Comparison of ENCODE assay signal across 25 mouse cellular contexts in the genomic region with DNA sequence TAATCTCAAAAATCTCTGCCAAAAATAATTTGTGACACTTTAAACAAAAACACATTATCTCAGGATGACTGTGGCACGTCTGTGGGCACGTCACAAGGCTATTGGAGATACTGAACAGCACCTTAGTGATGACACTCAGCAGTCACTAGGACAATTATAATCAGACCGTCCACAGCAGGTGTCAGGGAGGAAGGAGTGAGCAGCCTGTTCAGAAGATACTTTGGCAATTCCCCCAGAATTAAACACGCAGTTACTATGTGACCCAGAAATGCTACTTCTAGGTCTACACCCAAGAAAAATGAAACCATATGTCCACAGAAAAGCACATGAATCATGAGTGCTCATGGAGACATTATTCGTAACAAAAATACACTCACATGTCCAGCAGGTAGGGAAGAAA. TPM values are rescaled to one million over a fixed set of nuclear protein-coding genes. Genes with fewer than 3 reads are reported as not detected.
DNase-seq lines count a peak whose midpoint lies in the region; ATAC-seq and TF ChIP-seq lines count a peak whose summit lies in the region.
"Had no signal": no experiment of that assay in that cellular context is flagged by ENCODE, and none has a peak within 500 bp of the region (broad histone marks: within the 10 kb centered on the region; RNA-seq: fewer than 3 reads in every experiment).

No protein-coding gene starts in this region.

- peak; percentile 88 for ATAC-seq in cerebellum, adult (ENCODE audit: insufficient number of reproducible peaks, low FRiP score, low TSS enrichment)
- no peak for ATAC-seq in stomach, postnatal 0 days (ENCODE audit: low FRiP score, low TSS enrichment)
- no peak for ATAC-seq in forebrain, embryonic 12.5 days (ENCODE audit: low FRiP score)
- ATAC-seq: intestine, postnatal 0 days; liver, embryonic 12.5 days had no signal

- 62% methylated on average over 5 of the region's 5 CpGs for WGBS in stomach, postnatal 0 days
- WGBS in forebrain, embryonic 12.5 days, result 82% methylated on average over 5 of the region's 5 CpGs

- no peak for TF ChIP-seq CTCF in stomach, postnatal 0 days (IDR thresholded peaks at IDR 0.05; ENCODE audit: low read depth)

- no peak for DNase-seq in cerebellum, postnatal 4 days (ENCODE audit: low spot score in 2 of 2)
- peak; percentile 92 for DNase-seq in brain, adult 2 months (ENCODE audit: low read depth, low spot score)
- DNase-seq in cerebellum, adult 9-10 months, result peak; percentile 88
- peak; percentile 10 for DNase-seq in fibroblast of lung, adult 2 months (ENCODE audit: low read depth)
- DNase-seq in stomach, postnatal 0 days (ENCODE audit: low spot score), result no peak
- no peak for DNase-seq in layer of hippocampus, adult 9-10 months (ENCODE audit: low spot score)
- DNase-seq: adrenal gland, postnatal 14 days; kidney, postnatal 25 days; layer of hippocampus, postnatal 36 days; lung, adult 18-20 months; lung, postnatal 14 days; midbrain, embryonic 14.5 days; thymus, adult 18-20 months; thymus, postnatal 36 days had no signal

- no peak overlapping the region for H3K4me2 ChIP-seq in stomach, postnatal 0 days (replicated peaks; ENCODE audit: low read depth)
- H3K4me2 ChIP-seq in forebrain, embryonic 12.5 days, result no peak overlapping the region
- H3K4me2 ChIP-seq: embryonic facial prominence, embryonic 15.5 days; heart, embryonic 11.5 days; liver, embryonic 12.5 days; neural tube, embryonic 12.5 days; stomach, embryonic 15.5 days had no signal

- no peak for TF ChIP-seq EP300 in stomach, postnatal 0 days (optimal IDR thresholded peaks at IDR 0.05)

- H3K36me3 ChIP-seq in stomach, postnatal 0 days (ENCODE audit: control insufficient read depth, insufficient read depth, low read length), result no peaks in the 10 kb centered on the region
- H3K36me3 ChIP-seq in forebrain, embryonic 12.5 days (replicated peaks), result no peaks in the 10 kb centered on the region
- H3K36me3 ChIP-seq: embryonic facial prominence, embryonic 15.5 days; neural tube, embryonic 12.5 days; stomach, embryonic 15.5 days had no signal

- no peak overlapping the region for H3K4me3 ChIP-seq in stomach, postnatal 0 days (ENCODE audit: low read depth, low read length)
- H3K4me3 ChIP-seq in forebrain, embryonic 12.5 days (replicated peaks), result no peak overlapping the region
- H3K4me3 ChIP-seq: embryonic facial prominence, embryonic 15.5 days; forebrain, embryonic 10.5 days; hindbrain, embryonic 10.5 days; layer of hippocampus, adult 2 months; liver, embryonic 12.5 days; neural tube, embryonic 12.5 days; stomach, embryonic 15.5 days had no signal

- H3K9me3 ChIP-seq in stomach, postnatal 0 days (ENCODE audit: control insufficient read depth, low read length), result no peaks in the 10 kb centered on the region
- H3K9me3 ChIP-seq in forebrain, embryonic 12.5 days, result no peaks in the 10 kb centered on the region
- H3K9me3 ChIP-seq: embryonic facial prominence, embryonic 15.5 days; forebrain, embryonic 10.5 days; hindbrain, embryonic 10.5 days; liver, embryonic 12.5 days; neural tube, embryonic 12.5 days; stomach, embryonic 15.5 days had no signal

- H3K9ac ChIP-seq in stomach, postnatal 0 days (ENCODE audit: low read length), result no peak overlapping the region
- no peak overlapping the region for H3K9ac ChIP-seq in forebrain, embryonic 12.5 days
- H3K9ac ChIP-seq: embryonic facial prominence, embryonic 15.5 days; liver, embryonic 12.5 days; neural tube, embryonic 12.5 days; stomach, embryonic 15.5 days had no signal

- H3K4me1 ChIP-seq in stomach, postnatal 0 days (replicated peaks; ENCODE audit: control insufficient read depth, insufficient read depth), result peaks cover 3% of the 10 kb centered on the region; the same call in 1 of the 2 replicates
- peaks cover 31% of the 10 kb centered on the region for H3K4me1 ChIP-seq in forebrain, embryonic 12.5 days

- H3K27me3 ChIP-seq in stomach, postnatal 0 days (ENCODE audit: control insufficient read depth, insufficient read depth, low read length), result no peaks in the 10 kb centered on the region
- H3K27me3 ChIP-seq in forebrain, embryonic 12.5 days, result no peaks in the 10 kb centered on the region
- H3K27me3 ChIP-seq: embryonic facial prominence, embryonic 15.5 days; liver, embryonic 12.5 days; neural tube, embryonic 12.5 days; stomach, embryonic 15.5 days had no signal

- no peak overlapping the region for H3K27ac ChIP-seq in stomach, postnatal 0 days (replicated peaks)
- no peak overlapping the region for H3K27ac ChIP-seq in forebrain, embryonic 12.5 days
- H3K27ac ChIP-seq: embryonic facial prominence, embryonic 15.5 days; forebrain, embryonic 10.5 days; hindbrain, embryonic 10.5 days; layer of hippocampus, adult 2 months; liver, embryonic 12.5 days; neural tube, embryonic 12.5 days; stomach, embryonic 15.5 days had no signal

RNA-seq across cellular contexts. Expression of gene Ubqln1, which starts 5.0 kb away (rescaled TPM):
- 61.4 and 65.4 TPM in 2 replicates for polyA plus RNA-seq in stomach, postnatal 0 days (2015; fragmentation: Nextera tagmentation; extraction: Ambion mirVana)
- 162 and 172 TPM in 2 replicates for polyA plus RNA-seq in forebrain, embryonic 12.5 days (2016; fragmentation: Nextera tagmentation; extraction: Ambion mirVana)

RNA-seq across cellular contexts. Expression of gene Idnk, which starts 53.0 kb away (rescaled TPM):
- 35.0 and 37.5 TPM in 2 replicates for polyA plus RNA-seq in stomach, postnatal 0 days (2015; fragmentation: Nextera tagmentation; extraction: Ambion mirVana)
- polyA plus RNA-seq in forebrain, embryonic 12.5 days (2016; fragmentation: Nextera tagmentation; extraction: Ambion mirVana), result 54.7 and 59.5 TPM in 2 replicates

Comparison
In these comparisons a context has a peak if more than half of its experiments do, and no peak if none do; other contexts are left out.
1. DNase-seq: peak in brain, adult 2 months (single experiment), cerebellum, adult 9-10 months (single experiment) and fibroblast of lung, adult 2 months (single experiment); none in cerebellum, postnatal 4 days (0 of 2), stomach, postnatal 0 days (single experiment) and layer of hippocampus, adult 9-10 months (single experiment).